Mouse (Mus musculus) E14TG2a.4 (cell line): ENCODE data around the gene Rictor.

Source experiments
- CTCF ChIP-seq: conservative IDR thresholded peaks from 2 replicates; pipeline ENCODE4 v1.5.1; 2014; ENCODE audit warnings: low read length
- NANOG ChIP-seq: IDR thresholded peaks from 2 replicates; pipeline ENCODE4 v1.6.1; 2014; ENCODE audit warnings: borderline replicate concordance, low read length, mixed read lengths

GRCm38 (mm10) chr15:6849851-6850250 lies 141.7 kb downstream of the Rictor start:
- TF ChIP-seq CTCF (no peak), NANOG (no peak)
